In the genomic region with DNA sequence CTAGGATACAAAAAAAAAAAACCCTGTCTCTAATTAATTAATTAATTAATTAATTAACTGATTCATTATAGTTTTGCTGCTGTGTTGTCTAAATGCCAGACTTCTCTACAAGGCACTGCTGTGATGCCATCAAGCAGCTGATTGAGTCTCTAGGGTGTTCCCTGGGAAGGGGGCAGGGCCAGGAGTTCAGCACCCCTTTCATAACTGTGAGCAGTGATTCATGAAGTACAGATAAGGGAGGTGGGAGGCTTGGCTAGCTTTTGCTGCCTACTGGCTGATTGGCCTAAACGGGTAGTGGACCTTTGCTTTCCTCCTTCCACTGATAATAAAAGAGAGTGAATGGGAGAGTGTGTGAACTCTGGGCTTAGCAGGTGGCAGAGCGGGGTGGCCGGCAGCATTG, we compare ENCODE assay signal across 27 mouse cellular contexts.
DNase-seq lines count a peak whose midpoint lies in the region; ATAC-seq lines count a peak whose summit lies in the region.
"Had no signal": no experiment of that assay in that cellular context is flagged by ENCODE, and none has a peak within 500 bp of the region (broad histone marks: within the 10 kb centered on the region; RNA-seq: fewer than 3 reads in every experiment).

No protein-coding gene starts in this region.

- H3K27ac ChIP-seq in kidney, embryonic 16.5 days (ENCODE audit: low read length): peak overlapping the region; percentile 50; the same call in 1 of the 2 replicates
- no peak overlapping the region for H3K27ac ChIP-seq in intestine, embryonic 14.5 days (ENCODE audit: low read depth)
- no peak overlapping the region for H3K27ac ChIP-seq in stomach, embryonic 15.5 days
- no peak overlapping the region for H3K27ac ChIP-seq in neural tube, embryonic 15.5 days (replicated peaks)
- H3K27ac ChIP-seq: gastrocnemius, adult 2 months; heart, adult 2 months; hindbrain, embryonic 13.5 days; limb, embryonic 12.5 days; liver, embryonic 15.5 days; midbrain, embryonic 12.5 days; neural tube, embryonic 13.5 days had no signal

- H3K4me1 ChIP-seq in kidney, embryonic 16.5 days (ENCODE audit: insufficient read depth, low read length): peaks cover 19% of the 10 kb centered on the region
- H3K4me1 ChIP-seq in intestine, embryonic 14.5 days (replicated peaks; ENCODE audit: control insufficient read depth, insufficient read depth, low read length): no peaks in the 10 kb centered on the region
- H3K4me1 ChIP-seq in stomach, embryonic 15.5 days: no peaks in the 10 kb centered on the region
- no peaks in the 10 kb centered on the region for H3K4me1 ChIP-seq in neural tube, embryonic 15.5 days
- H3K4me1 ChIP-seq: hindbrain, embryonic 13.5 days; limb, embryonic 12.5 days; liver, embryonic 15.5 days; megakaryocyte, embryonic 14.5 days; midbrain, embryonic 12.5 days; neural tube, embryonic 13.5 days had no signal

- ATAC-seq in kidney, embryonic 16.5 days (ENCODE audit: low FRiP score, low TSS enrichment): no peak
- 0 out of 2 replicates have a peak, but pooled peaks have one; percentile 19 for ATAC-seq in intestine, embryonic 14.5 days (replicated peaks; ENCODE audit: low FRiP score, low TSS enrichment, low read depth)
- ATAC-seq in stomach, embryonic 15.5 days (ENCODE audit: insufficient read depth, low FRiP score, low read depth): peak; percentile 70; the same call in 1 of the 2 replicates
- no peak for ATAC-seq in neural tube, embryonic 15.5 days (ENCODE audit: low FRiP score)
- ATAC-seq: forebrain, embryonic 16.5 days had no signal

- no peak overlapping the region for H3K4me2 ChIP-seq in kidney, embryonic 16.5 days (replicated peaks; ENCODE audit: low read depth, low read length)
- H3K4me2 ChIP-seq in intestine, embryonic 14.5 days (ENCODE audit: low read length): no peak overlapping the region
- H3K4me2 ChIP-seq in stomach, embryonic 15.5 days: no peak overlapping the region
- H3K4me2 ChIP-seq in neural tube, embryonic 15.5 days: no peak overlapping the region
- H3K4me2 ChIP-seq: heart, embryonic 12.5 days; hindbrain, embryonic 13.5 days; limb, embryonic 12.5 days; liver, embryonic 15.5 days; lung, embryonic 14.5 days; midbrain, embryonic 12.5 days; neural tube, embryonic 13.5 days had no signal

- H3K36me3 ChIP-seq in kidney, embryonic 16.5 days (ENCODE audit: insufficient read depth, low read length): peaks cover 30% of the 10 kb centered on the region
- H3K36me3 ChIP-seq in intestine, embryonic 14.5 days (ENCODE audit: control insufficient read depth, insufficient read depth, low read length): peaks cover 8% of the 10 kb centered on the region
- peaks cover 9% of the 10 kb centered on the region; the same call in 1 of the 2 replicates for H3K36me3 ChIP-seq in stomach, embryonic 15.5 days
- no peaks in the 10 kb centered on the region for H3K36me3 ChIP-seq in neural tube, embryonic 15.5 days
- H3K36me3 ChIP-seq: hindbrain, embryonic 13.5 days; liver, embryonic 15.5 days; midbrain, embryonic 12.5 days; neural tube, embryonic 13.5 days had no signal

- WGBS in kidney, embryonic 16.5 days: 72% methylated on average over 3 of the region's 3 CpGs
- 93% methylated on average over 3 of the region's 3 CpGs for WGBS in intestine, embryonic 14.5 days
- 69% methylated on average over 3 of the region's 3 CpGs for WGBS in stomach, embryonic 15.5 days
- WGBS in neural tube, embryonic 15.5 days: 78% methylated on average over 3 of the region's 3 CpGs

- H3K27me3 ChIP-seq in kidney, embryonic 16.5 days (ENCODE audit: insufficient read depth, low read length): no peaks in the 10 kb centered on the region
- H3K27me3 ChIP-seq in intestine, embryonic 14.5 days (replicated peaks; ENCODE audit: control insufficient read depth, insufficient read depth, low read length): no peaks in the 10 kb centered on the region
- no peaks in the 10 kb centered on the region for H3K27me3 ChIP-seq in stomach, embryonic 15.5 days (replicated peaks)
- H3K27me3 ChIP-seq in neural tube, embryonic 15.5 days (replicated peaks): no peaks in the 10 kb centered on the region
- H3K27me3 ChIP-seq: CH12.LX; heart, embryonic 12.5 days; hindbrain, embryonic 13.5 days; limb, embryonic 12.5 days; liver, embryonic 15.5 days; megakaryocyte, embryonic 14.5 days; midbrain, embryonic 12.5 days; neural tube, embryonic 13.5 days had no signal

- peak; percentile 26 to 60 for DNase-seq in adrenal gland, adult (ENCODE audit: inconsistent age in 2 of 2, low spot score in 1 of 2)
- DNase-seq in adrenal gland, adult 18-20 months (ENCODE audit: low spot score in 2 of 2): no peak
- DNase-seq in kidney, postnatal 10 days: no peak
- no peak for DNase-seq in intestine, embryonic 14.5 days (ENCODE audit: low spot score)
- DNase-seq in heart, adult 18-20 months: no peak
- DNase-seq: cerebellum, adult 18-20 months; cerebellum, postnatal 14 days; gastrocnemius, adult 2 months; gastrocnemius, postnatal 36 days; heart, adult 2 months; heart, postnatal 4 days; kidney, adult 9 months; lung, embryonic 14.5 days; thymus, postnatal 4 days had no signal

- peaks cover 8% of the 10 kb centered on the region; the same call in 1 of the 2 replicates for H3K9me3 ChIP-seq in kidney, embryonic 16.5 days (ENCODE audit: low read length)
- peaks cover 10% of the 10 kb centered on the region; the same call in 1 of the 2 replicates for H3K9me3 ChIP-seq in intestine, embryonic 14.5 days (ENCODE audit: control insufficient read depth, low read length)
- H3K9me3 ChIP-seq in stomach, embryonic 15.5 days: no peaks in the 10 kb centered on the region
- H3K9me3 ChIP-seq in neural tube, embryonic 15.5 days (replicated peaks): no peaks in the 10 kb centered on the region
- H3K9me3 ChIP-seq: liver, embryonic 15.5 days had no signal

- no peak overlapping the region for H3K4me3 ChIP-seq in kidney, embryonic 16.5 days (ENCODE audit: low read length)
- H3K4me3 ChIP-seq in intestine, embryonic 14.5 days (ENCODE audit: low read depth, low read length): no peak overlapping the region
- no peak overlapping the region for H3K4me3 ChIP-seq in stomach, embryonic 15.5 days (replicated peaks)
- H3K4me3 ChIP-seq in neural tube, embryonic 15.5 days (replicated peaks): no peak overlapping the region
- H3K4me3 ChIP-seq: erythroblast, embryonic 14.5 days; gastrocnemius, adult 2 months; heart, adult 2 months; heart, embryonic 12.5 days; hindbrain, embryonic 13.5 days; limb, embryonic 12.5 days; liver, embryonic 15.5 days; megakaryocyte, embryonic 14.5 days; midbrain, embryonic 12.5 days; neural tube, embryonic 13.5 days had no signal

- no peak overlapping the region for H3K9ac ChIP-seq in kidney, embryonic 16.5 days (replicated peaks; ENCODE audit: low read length)
- no peak overlapping the region for H3K9ac ChIP-seq in intestine, embryonic 14.5 days (ENCODE audit: low read length)
- no peak overlapping the region for H3K9ac ChIP-seq in stomach, embryonic 15.5 days
- no peak overlapping the region for H3K9ac ChIP-seq in neural tube, embryonic 15.5 days (replicated peaks)
- H3K9ac ChIP-seq: heart, embryonic 12.5 days; hindbrain, embryonic 13.5 days; limb, embryonic 12.5 days; liver, embryonic 15.5 days; lung, embryonic 14.5 days; midbrain, embryonic 12.5 days; neural tube, embryonic 13.5 days had no signal

Comparison
In these comparisons a context has a peak if more than half of its experiments do, and no peak if none do; other contexts are left out.
1. DNase-seq: peak in adrenal gland, adult (2 of 2); none in adrenal gland, adult 18-20 months (0 of 2), kidney, postnatal 10 days (single experiment), intestine, embryonic 14.5 days (single experiment) and heart, adult 18-20 months (0 of 2).
2. ATAC-seq: peak in intestine, embryonic 14.5 days (single experiment) and stomach, embryonic 15.5 days (single experiment); none in kidney, embryonic 16.5 days (single experiment) and neural tube, embryonic 15.5 days (single experiment).